Mouse (Mus musculus): ENCODE measurements around the gene Bola3. TPM values are rescaled to one million over a fixed set of nuclear protein-coding genes. Genes with fewer than 3 reads are reported as not detected.
"Not testable (repeated sequence)": the region's sequence is repeated elsewhere in the genome, so short reads cannot be mapped to it uniquely, and the experiment has no call there.

Gene Bola3
- total RNA-seq, 2 experiments from 2014 or later = 329 to 387 TPM

DNA sequence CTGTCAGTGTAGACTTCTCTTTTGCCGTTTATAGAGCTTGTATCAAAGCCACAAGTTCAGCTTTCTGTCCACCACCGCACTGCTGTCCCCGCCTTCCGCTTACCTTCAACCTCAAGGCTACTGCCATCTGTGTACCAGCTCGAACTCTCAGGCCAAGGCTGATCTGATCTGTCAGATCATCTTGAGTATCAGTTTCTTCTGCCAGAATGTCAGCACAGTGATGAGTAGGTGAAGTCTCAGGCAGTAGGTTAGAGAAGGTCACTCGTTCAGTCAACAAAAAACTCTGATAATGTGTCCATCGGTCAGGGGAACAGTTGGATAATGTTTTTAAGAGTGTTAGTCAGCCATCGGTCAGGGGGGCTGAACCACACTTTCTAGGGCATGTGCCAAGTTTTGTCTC, 3.7 kb upstream of the Bola3 start:
- intact Hi-C loops (cut with DNase I); DNase-seq: not testable (repeated sequence)

DNA sequence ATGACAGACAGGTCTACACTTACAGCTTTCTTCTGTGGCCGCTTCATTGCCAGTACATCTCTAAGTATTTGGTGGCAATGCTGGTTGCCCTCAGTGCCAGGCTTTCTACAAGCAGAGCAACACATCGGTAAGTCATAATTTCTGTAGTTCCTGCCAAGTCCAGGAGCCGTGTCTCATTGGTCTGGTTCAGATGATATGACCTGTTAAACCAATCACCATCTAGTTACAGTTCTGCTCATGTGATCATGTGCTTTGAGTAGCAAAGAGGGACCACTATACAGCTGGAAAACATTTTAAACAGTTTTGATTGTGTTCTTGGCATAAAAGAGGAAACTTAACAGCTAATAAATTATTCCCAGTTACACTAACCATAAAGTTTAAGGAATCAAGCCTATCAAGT, 1.0 kb upstream of the Bola3 start:
- no peak for DNase-seq
- intact Hi-C loops (cut with DNase I) = no loop called here

DNA sequence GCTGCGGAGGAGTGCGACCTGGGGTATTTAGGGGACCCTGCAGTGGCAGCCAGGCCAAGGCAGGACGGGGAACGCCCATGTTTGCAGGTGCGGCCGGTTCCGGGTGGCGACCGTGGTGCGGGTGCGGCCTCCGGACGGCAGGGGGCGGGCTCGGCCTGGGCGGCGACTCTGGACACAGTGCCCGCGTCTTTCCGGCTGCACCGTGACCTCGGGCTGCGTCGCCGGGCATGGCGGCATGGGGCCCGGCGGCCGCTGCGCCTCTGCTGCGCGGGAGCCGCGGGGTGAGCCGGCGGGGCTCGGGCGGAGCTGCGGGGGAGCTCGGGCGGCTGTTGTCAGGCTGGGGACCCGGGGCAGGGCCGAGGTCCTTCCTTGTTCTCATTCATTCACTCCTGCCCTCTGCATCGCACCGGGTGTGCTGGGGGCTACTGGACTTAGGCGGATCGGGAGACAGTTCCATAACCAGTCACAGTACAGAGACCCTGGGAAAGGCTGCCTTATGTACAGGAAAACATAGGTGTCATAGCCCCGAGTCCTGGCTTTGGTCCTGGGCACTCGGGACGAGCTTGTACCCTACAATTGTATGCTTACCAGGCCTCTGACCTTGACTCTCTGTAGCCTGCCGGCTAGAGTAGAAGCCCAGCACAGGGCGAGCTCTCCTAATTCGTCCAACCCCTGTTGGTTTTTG, 469 bp downstream of the Bola3 start:
- intact Hi-C loops (cut with DNase I) = no loop called here

DNA sequence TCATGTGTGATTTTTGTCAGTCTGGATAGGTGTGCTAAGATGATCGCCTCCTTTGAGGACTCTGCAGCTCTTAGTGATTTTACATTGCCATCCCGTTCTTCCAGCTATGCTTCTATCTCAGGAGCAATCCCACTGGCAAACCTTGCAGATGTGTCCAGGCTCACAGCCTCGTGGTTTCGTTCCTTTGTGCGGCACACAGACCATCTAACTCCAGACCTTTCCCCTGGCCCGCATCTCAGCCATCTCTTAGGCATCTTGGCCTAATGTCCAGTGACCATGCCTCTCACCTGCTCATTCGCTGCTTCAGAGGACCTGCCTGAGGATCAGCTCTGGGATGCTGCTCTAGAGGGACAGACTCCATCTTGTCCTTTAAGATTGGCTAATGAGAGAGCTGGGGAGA, 1.2 kb downstream of the Bola3 start:
- intact Hi-C loops (cut with DNase I) = no loop called here
- DNase-seq = no peak

More for the DNA sequence above, 469 bp downstream of the Bola3 start:
- DNase-seq = peak; percentile 91 to 96

DNA sequence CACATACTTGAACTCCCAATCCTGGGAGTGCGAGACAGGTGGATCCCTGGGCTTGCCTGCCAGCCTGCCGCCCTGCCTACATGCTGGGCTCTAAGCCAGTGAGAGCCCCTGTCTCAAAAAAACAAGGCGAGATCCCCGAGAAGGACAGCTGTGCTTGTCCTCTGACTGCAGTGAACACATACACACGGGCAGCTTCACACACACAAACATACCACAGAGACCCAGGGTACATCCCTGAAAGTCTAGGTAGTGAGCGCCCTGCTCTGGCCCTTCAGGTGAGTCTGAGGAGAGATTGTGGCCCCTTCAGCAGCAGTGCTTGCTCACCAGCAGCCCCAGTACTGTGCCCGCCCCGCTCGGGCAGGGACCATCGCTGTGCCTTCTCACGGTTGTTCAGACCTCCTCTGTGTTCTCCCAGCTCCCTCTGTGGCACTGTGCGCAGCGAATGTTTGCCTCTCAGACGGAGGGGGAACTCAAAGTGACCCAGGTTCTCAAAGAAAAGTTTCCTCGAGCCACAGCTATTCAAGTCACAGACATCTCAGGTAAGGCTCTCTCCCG, 2.0 kb downstream of the Bola3 start:
- DNase-seq = no peak
- intact Hi-C loops (cut with DNase I) = no loop called here

DNA sequence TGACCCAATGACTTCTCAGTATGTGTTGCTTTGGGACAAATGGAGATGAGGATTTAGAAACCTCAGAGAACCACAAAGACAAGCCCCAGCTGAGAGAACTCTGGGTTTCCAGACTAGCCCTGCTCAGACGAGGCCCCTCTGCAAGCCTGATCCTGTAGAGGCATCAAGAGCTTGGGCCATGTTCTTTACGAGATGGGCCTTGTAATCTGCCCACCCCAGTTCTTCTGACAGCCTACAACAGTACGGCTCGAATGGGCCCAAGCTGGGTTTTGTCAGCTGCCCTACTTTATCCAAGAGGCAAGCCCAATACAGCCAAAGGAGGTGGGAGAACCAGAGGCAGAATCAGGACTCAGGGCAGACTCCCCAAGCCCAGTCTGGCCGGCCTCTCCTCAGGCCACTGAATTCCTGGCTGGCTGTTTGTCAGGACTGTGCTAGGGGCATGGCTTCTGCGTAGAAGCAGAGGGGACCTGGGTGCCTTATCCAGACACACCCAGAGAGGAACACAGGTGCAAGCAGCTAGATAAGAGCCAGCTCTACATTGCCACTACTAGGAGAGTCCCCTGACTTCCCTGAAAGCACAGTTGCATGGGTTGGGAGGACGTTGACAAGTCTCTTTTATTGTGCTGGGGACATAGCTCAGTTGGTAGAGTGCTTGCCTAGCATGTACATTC, 2.7 kb downstream of the Bola3 start:
- DNase-seq = no peak
- intact Hi-C loops (cut with DNase I) = no loop called here

DNA sequence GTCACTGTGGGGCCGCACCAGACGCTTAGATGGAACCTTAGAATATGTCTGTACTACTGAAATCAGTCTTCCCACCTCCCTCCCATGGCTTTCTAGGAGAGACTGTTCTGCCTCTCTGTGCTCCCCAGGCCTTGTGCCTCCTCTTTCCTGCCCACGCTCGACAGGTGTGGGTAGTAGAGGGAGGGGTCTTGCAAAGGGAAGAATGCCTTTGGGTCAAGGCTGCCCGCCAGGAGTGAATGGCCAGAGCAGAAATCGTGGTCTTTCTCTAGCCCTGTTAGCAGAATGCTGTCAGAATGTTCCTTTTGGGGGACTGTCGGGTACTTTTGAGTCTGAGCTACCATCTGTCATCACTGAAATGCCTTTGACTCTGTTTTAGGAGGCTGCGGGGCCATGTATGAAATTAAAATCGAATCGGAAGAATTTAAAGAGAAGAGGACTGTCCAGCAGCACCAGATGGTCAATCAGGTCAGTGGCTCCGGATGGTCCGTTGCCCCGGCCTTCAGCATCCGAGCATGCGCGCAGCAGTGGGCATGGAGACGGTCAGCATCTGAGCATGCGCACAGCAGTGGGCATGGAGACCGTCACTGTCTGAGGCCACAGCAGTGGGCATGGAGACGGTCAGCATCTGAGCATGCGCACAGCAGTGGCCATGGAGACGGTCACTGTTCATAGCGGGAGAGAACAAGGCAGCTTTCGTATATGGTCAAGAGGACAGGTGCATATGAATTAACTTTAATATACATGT, 3.9 kb downstream of the Bola3 start:
- intact Hi-C loops (cut with DNase I) = no loop called here
- no peak for DNase-seq

DNA sequence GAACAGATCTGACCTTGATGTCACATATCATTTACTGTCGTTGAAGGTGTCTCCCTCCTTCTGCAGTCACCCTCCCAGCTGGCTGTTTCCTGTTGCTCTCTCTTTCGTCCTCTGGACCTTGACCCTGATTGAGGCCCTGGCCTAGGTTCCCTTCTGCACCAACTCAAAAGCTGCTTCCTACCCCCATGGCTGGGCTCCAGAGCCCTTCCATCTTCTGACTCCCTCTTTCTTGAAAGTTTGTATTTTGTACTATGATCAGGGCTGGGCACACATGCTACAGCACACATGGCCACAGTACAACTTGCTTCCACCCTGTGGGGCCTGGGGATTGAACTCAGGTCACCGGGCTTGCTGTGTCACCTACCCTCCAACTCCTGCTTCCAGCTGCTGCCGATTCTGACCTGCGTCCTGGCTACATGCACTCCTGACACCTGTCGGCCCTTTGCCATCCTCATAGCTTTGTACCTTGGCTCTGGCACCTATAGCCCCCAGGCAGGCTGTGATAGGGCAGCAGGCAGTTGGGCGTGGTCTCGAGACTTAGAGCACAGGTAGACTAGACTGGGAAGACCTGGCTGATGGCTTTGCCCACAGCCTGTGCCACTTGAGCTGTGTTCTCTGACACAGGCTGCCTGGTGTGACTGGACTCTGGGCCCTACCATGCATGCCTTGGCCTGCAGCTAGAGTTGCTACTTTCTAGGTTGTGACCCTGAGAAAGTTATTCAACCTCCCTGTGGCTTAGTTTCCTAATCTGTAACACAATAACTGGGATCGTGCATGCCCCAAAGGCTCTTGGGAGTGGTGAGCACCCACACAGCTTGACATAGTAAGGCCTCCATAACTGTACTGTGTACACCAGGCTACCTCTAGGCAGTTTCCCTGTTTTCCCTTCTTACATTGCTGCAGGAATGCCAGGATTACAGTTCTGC, 6.2 kb downstream of the Bola3 start:
- DNase-seq = no peak
- intact Hi-C loops (cut with DNase I) = loop anchor here (2.0 to 5.0 kb wide), 3 partner anchors 212 to 317 kb away; no protein-coding TSS in a partner anchor

DNA sequence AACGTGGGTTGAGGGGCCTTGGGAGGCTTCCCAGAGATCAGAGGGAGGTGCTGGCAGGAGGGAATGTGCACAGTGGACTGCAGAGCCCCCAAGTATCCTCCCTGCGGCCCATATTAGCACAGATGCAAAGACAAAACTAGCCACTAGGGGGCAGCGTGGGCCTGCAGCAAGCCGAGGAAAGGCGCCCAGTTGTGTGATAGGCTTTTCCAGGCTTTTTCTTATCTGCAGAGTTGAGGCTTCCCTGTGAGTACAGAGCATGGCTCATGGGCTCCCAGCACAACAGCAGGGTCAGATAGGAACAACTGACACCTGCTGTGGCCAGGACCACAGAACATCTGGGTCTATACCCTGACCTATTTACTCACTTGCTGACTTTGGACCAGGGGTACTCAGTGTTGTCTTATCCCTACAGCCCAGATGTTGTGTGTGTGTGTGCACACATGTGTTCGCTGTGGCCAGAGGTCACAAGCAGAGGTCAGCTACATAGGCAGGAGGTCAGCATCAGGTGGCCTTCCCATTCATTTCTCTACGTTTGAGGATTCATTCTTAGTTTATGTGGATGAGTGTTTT, 7.7 kb downstream of the Bola3 start:
- DNase-seq = peak; percentile 87 to 91
- intact Hi-C loops (cut with DNase I) = loop anchor here (1.0 to 5.0 kb wide), 4 partner anchors 102 to 316 kb away; partner anchors contain the start of gene Tet3

DNA sequence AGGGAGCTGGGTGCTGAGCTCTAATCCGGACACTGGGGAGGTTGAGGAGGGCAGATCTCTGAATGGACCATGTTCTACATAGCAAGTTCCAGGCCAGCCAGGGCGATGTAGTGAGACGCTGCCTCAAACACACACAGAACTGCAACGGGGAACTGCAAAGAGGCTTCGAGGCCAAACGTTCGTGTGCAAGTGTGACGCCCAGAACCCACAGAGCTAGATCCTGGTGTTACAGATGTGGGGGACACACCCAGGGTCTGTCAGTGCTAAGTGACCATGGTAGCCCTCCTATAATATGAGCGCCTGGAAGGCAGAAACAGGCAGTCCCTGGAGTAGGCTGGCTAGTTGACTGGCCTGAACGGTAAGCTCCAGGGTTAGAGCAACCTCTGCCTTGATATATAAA, 8.5 kb downstream of the Bola3 start:
- intact Hi-C loops (cut with DNase I) = loop anchor here (2.0 to 5.0 kb wide), 3 partner anchors 101 to 315 kb away; partner anchors contain the start of gene Tet3
- no peak for DNase-seq

DNA sequence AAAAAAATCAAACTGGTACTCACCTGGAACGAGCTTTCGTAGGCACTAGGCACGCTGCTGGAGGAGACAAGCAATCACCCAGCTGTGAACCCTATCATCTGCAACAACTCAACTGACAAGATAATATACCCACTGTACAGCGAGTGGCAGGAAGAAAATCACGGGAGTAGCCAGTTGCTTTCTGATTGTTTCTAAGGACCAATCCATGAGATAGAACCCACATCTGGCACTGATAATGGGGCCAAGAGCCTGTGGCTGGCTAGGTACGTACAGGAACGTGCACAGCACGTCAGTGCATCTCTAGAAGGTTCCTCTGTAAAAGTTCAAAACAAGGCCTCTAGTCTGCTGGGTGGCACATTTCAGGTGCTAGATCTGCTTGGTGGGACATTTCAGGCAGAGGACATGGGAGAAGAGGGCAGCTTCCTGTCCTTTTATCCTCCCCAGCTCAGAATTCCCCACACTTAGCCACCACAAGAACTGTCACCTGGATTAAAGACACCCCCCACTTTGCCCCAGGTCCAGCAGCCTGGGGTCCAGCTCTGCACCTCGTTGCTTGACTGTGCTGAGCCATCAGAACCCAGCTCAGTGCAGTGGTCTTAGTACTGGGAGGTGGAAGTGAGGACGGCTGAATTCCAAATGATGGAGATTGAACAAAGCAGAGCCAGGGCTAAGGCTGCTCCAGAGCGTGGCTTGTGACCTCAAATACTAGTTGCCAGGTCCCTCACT, 12.7 kb downstream of the Bola3 start:
- intact Hi-C loops (cut with DNase I) = no loop called here
- no peak for DNase-seq

DNA sequence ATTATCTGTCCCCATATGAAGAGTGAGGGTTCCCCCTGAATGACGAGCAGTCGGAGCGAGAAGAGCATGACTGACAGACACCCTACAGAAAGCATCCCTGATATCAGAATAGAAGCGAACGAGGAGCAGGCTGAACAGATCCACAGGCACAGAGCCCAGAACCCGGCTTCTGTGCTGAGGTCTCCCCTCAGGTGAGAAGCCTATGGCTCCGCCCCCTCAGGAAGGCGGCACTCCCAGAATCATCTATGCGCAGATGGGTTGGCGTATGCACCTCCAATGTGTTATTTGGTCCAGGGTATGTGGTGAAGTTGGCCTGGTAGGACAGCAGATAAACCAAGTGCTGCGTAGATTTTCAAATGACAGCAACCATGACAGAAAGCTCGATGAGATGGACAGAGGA, 14.1 kb downstream of the Bola3 start:
- intact Hi-C loops (cut with DNase I) = no loop called here
- no peak for DNase-seq

DNA sequence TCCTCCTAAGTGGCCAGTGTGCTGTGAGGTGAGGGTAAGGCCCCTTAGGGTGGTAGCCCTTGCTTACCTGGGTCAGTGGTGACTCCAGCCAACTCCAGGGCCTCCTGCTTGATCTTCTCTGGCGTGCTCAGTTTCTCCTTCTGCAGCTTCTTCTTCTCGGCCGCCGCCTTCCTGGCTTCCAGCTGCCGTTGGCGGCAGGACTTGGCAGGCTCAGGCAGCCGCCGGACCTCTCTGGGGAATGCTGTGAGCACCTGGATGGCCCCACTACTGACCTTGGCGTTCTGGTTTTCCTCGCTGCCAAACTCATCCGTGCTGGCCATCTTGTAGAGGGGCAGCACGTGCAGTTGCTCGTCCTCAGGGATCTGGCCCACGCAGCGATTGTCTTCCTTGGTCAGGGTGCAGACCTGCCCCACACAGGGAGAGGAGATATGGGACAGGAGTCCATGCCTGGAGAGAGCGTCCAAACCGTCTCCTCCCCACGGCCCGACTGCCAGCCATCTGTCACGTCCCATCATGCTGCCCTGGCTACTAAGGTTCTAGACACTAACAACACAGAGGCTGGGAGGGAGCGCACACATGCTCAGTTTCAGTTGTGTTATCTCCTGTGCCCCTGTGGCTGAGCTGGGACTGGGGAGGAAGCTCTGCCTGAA, 21.5 kb downstream of the Bola3 start:
- DNase-seq = no peak
- intact Hi-C loops (cut with DNase I) = loop anchor here (5.0 kb wide), 1 partner anchor 87 kb away; the partner anchor contains the start of gene Tet3

DNA sequence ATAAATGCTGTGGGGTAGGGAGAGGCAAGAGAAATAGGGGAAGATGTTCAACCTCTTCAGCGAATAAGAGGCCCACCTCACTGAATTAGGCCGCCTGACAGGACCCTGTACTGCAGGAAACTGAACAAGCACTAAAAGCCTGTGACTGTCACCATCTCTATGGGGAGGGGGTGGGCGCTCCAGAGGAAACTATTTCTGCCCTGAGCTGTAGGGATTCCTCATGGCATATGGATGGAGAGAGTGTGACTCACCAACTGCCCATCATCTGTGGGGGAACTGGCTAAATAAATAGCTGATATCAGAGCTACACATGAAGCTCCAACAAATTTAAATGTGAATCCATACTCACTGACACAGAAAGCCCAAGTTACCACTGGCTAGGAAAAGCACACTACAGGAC, 22.4 kb downstream of the Bola3 start:
- DNase-seq = no peak
- intact Hi-C loops (cut with DNase I) = loop anchor here (5.0 kb wide), 1 partner anchor 86 kb away; the partner anchor contains the start of gene Tet3

DNA sequence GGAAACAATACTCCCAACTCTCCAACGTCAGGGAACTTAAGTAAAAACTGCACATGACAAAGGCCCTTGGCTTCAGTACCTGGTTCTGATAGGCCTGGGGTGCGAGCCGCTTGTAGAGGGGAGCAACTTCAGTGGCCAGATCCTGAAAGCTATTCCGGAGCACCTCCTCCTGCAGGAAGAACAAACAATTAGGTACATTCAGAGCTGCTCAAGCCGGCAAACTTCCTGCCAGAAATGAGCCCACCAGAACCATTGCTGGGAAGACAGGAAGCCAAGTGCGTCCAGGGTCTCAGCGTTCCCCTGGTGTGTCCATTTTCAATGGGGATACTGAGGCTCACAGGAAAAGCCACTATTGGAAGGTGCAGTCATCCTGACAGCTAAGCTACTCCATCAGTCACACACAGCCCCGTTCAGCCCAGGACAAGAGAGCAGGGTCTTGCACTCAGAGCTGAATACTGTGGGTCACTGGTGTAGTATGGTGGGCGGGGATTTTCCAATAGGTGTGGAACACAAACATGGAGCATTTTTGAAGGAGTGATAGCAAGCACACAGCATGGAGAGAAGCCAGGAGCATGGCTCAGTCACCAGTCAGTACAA, 24.9 kb downstream of the Bola3 start:
- DNase-seq = no peak
- intact Hi-C loops (cut with DNase I) = loop anchor here (5.0 kb wide), 1 partner anchor 83 kb away; the partner anchor contains the start of gene Tet3

DNA sequence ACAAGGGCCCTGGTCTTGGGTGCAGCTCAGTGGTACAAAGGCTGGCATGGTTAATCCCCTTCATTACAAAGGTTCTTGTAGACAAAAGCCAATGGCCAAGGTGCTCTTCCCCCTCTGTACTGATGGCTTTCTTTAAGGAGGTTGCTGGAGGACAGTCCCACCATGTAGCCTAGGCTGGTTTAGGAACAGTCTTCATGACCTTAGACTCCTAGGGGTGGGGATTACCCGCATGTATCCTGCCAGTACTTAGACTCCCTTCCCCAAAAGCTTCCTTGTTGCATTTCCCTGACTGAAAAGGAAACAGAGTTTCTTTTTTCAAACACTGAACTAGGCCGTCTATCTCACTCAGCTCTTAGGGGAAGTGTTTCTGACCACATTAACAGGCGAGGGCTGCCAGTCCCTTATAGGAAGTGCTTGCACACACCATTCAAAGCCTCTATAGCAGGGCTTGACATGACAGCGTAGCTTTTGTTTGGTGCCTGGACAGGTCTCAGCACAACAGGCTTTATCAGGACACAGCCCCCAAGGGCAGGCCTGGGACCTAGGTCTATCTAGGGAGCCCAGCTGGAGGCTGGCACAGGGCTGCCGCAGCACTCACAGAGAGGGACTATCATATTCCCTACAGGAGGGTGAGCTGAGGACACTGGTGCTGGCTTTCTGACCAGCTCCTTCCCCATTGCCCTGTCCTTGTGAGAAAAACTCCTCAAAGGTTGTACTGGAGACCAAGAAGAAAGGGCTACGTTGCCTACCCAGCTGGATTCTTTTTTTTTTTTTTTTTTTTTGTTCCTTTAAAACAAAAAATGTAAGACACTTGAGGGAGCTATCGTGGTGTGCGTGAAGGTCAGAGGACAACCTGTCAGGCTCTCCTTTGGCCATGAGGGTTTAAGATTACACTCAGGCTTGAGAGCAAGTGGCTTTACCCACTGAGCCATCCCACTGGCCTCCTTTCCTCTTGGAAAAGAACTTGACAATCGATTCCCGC, 32.9 kb downstream of the Bola3 start:
- intact Hi-C loops (cut with DNase I) = loop anchor here (2.0 to 5.0 kb wide), 2 partner anchors 60 to 75 kb away; no protein-coding TSS in a partner anchor
- DNase-seq = peak; percentile 33 to 39

All from heart, postnatal 36 days (tissue).